Mouse (Mus musculus): Measurements from ENCODE around the gene Bcl2l15. TPM values are rescaled to one million over a fixed set of nuclear protein-coding genes. Genes with fewer than 3 reads are reported as not detected.
"Not testable (repeated sequence)": the region's sequence is repeated elsewhere in the genome, so short reads cannot be mapped to it uniquely, and the experiment has no call there.

The Bcl2l15 gene
- not detected for total RNA-seq (2022)

DNA sequence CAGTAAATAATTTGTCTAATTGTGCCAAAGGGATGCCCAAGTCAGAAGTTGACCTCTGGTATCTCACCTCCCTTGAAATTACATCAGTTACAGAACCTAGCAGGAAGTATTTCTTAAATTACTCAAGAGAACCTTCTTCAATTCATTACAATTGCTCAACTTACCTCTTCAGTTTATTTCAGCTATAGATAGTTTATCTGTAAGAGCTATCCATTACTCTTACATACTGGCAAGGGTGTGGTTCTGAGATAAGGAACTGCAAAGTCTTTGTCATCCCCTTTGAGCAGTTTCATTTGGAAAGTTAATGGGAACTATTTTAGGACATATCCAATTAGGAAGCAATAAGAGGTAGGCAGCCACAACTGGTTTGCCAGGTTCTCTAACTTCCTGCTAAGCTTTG is at the start of gene Bcl2l15:
TSS of gene Bcl2l15 (plus strand) at position 176 of the 400 bp plus-strand sequence.
- no peak for DNase-seq (ENCODE audit: low spot score in 2 of 2)

DNA sequence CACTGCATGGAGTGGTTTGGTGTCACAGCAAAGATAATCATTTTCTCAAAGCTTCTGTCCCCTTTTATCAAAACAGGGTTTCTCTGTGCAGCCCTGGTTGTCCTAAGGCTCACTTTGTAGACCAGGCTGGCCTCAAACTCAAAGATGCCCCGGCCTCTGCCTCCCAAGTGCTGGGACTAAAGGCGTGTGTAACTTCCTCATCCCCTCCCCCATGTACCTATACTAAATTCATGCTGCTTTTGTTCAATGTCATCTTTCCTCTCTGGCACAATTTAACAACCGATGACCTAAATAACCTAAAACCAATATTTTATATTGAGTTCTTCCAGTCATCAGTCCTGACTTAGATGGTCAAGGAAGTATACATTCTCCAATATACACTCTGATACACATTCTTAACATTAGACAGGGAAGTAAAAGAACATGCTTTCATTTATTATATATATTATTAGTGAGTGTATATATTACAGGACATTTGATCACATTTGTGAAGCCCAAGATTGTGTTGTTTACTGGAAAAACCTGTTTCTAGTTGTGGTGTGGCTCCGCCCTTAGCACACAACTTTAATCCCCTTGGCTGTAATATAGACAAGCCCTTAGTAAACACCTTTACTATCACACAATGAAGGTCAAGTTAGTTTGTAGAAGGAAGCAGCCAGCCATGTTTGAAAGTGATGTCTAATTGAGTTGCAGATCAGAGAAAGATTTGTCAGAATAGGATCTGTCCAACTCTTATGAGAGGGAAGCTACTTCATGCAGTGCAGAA is 49.4 kb upstream of the Bcl2l15 start:
- DNase-seq (ENCODE audit: low spot score in 2 of 2): no peak

DNA sequence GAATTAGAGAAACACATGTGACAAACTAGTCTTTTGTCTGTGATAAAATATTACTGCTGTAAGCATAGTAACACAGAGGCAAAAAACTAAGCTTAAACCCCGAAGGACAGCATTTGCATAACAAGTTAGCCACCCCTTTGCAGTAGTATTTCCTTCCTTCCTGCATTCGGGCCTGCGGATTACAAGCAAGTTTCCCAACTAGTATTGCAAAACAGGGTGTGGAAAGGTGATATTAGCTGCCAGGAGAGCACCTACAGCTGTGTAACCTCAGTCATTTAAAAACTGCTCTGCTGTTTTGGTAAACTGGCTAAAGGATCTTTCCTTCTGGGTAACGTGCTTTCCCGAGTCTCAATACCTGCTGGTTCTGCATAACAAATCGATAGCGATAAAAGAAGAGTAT is 45.2 kb upstream of the Bcl2l15 start:
- no peak for DNase-seq (ENCODE audit: low spot score in 2 of 2)

DNA sequence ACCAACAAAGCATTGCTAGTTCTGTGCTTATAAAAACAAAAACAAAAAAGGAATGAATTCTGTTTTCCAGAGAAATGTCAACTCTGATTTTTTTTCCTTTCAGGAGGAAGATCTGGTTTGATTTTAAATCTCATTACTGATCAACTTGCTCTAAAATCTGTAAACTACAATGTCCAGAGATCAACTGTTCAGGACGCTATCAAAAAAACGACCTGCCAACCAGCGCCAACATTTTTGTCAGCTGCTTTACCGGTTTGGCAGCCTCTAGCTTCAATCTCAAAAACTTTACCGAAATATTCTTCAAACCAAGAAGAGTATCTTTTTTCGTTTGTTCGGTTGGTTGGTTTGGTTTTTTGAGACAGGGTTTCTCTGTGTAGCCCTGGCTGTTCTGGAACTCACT is 43.3 kb upstream of the Bcl2l15 start:
- DNase-seq (ENCODE audit: low spot score in 2 of 2): no peak

DNA sequence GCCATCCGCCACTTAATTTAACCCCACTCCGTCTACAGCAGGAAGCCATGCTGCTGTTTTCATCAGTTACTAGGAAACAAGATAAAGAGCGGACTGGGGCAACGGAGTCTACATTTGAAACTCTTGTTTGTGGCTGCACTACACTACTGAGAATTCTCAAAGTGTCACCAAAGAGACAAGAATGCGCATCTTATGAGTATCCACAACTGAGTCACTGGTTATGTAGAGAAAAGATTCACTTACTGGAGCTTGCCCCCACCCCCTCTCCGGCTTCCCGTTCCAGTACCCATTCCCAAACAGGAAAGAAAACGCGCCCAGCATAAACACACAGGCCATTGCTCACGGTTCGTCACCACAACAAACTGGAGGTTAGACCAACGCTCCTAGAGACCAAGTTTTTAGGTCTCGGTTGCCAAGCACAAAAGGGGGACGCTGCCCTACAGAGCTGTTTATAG is 42.5 kb upstream of the Bcl2l15 start:
- no peak for DNase-seq (ENCODE audit: low spot score in 2 of 2)

DNA sequence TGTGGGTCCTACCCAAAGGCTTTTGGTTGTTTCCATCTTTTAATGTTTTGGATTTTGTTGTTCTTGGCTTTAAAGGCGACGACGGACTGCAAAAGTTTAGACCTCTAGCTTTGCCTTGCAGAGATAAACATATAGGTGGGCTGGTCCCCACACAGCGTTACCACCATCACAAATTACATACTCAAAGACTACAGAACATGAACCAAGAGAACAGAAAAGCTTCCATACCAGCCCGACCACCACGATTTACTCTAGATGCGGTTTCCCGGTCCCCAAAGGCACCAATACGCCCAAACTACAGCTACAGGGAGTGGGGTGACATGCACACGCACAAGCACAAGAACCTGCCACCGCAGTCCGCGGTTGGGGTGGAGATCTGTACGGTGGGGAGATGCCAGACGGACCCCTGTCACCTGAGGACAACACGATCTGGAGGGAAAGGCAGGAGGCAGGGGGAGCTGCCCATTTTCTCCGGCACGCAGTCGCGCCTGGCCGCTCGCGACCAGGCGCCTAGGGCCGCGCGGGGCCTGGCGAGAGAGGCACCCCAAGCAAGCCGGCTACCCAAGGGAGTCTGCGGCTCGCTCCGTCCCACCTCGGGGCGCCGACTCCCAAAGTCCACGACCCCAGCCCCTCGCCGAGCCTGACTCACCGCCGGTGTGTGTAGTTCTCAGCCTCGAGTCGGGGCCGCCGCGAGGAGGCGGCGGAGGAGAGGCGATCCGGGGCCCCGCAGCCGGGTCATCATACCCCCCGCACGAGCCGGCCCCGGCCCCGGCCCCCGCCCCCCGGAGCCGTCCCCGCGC is 41.9 kb upstream of the Bcl2l15 start:
- peak in 1 of 2 experiments; percentile 22 for DNase-seq (ENCODE audit: low spot score in 2 of 2)

DNA sequence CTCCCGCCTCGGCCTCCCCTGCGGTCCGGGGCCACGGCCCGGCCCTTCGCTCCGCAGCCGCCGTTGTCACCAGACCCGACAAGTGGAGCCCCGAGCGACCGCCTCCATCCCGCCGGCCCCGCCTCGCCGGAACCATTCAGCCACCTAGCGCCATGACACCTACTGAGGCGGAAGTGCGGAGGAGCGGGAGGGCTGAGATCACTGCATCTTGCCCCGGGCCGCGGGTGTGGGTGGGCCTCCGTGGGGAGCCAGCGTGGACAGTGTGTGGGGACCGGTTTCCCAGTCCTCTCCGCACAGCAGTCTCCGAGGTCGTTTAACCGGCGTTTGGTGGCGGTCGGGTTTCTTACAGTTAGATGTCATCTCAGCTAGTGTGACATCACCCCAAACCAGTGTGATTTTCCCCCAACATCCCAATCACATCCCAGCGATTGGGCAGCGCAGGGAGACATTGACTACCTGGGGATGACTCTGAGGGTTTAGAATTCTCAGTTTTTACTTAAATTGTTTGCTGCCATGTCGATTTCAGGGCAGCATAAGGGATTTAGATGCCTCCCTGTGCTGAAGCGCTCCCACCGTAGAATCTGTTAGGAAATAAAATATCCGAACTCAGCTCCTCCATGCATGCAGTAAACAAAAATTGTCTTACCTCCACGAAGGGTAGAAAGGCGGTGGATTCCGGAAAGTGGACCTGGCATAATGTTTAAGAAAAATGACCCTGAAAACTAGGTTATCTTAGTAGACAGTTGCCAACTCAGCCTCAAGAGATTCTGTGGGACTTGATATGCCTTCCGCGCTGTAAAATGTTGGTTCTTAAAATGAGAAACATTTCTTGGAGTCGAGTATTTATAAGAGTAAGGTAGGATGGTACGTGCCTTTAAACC is 40.9 kb upstream of the Bcl2l15 start, which contains the start of gene Hipk1:
TSS of gene Hipk1 (minus strand) at position 334 of the 881 bp plus-strand sequence.
- peak; percentile 87 to 89 for DNase-seq (ENCODE audit: low spot score in 2 of 2)

DNA sequence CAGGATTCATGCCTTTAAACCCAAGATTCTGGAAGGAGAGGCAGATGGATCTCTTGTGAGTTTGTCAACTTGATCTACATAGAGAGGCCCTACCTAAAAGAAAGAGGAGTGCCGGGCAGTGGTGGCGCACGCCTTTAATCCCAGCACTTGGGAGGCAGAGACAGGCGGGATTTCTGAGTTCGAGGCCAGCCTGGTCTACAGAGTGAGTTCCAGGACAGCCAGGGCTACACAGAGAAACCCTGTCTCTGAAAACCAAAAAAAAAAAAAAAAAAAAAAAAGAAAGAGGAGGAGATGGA is 40.3 kb upstream of the Bcl2l15 start:
- DNase-seq (ENCODE audit: low spot score in 2 of 2): not testable (repeated sequence)

DNA sequence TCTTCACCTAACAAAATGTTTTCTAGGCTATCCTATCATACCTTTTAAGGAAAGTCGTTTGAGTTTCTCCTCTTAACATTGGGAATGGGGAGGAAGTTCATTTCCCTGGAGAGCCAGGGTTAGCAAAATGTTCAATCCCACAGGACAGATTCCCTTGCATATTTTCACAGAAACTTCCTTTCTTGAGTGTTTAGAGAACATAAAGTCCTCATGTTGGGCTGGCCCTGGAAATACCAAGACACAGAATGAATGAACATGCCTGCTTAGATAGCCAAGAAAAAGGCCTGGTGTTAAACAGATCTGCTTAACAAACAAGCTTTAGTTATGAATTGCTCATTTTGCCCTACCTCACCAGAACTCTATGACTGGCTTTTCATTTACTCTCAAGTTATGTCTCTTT is 39.8 kb upstream of the Bcl2l15 start:
- DNase-seq (ENCODE audit: low spot score in 2 of 2): no peak

DNA sequence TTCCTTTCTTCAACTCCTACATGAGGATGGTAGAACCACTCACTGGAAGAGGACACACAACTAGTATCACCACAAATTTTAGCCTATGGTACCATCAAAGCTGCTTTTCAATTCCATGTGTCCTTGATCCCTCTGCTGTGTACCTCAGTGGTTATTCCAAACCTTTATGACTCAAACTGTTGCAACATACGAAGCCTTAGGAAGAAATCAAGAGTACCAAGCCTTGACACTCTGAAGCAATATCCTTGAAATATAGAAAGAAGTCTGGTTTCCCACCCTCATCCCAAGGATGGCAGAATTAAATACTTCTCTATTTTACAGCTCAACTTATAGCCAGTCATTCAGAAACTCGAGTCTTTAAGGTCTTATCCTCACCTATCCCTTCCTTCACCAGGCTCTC is 36.0 kb upstream of the Bcl2l15 start:
- DNase-seq (ENCODE audit: low spot score in 2 of 2): no peak

DNA sequence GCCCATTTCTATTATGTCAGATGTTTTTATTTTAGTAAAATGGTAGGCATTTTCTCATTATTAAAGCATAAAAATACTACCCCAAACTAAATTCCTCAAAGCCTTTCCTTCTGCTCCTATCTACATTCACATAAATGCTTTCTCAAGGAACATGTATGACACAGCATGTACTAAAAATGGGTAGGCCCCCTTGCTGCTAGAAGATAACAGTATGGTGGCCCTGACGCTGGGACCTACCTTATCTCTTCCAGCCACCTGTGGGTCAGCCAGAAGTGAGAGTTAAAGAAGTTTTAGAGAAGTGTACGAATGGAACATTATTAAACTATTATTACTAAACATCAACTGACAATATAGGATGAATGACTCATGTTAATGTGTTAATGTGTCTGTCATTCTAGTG is 32.9 kb upstream of the Bcl2l15 start:
- DNase-seq (ENCODE audit: low spot score in 2 of 2): no peak

DNA sequence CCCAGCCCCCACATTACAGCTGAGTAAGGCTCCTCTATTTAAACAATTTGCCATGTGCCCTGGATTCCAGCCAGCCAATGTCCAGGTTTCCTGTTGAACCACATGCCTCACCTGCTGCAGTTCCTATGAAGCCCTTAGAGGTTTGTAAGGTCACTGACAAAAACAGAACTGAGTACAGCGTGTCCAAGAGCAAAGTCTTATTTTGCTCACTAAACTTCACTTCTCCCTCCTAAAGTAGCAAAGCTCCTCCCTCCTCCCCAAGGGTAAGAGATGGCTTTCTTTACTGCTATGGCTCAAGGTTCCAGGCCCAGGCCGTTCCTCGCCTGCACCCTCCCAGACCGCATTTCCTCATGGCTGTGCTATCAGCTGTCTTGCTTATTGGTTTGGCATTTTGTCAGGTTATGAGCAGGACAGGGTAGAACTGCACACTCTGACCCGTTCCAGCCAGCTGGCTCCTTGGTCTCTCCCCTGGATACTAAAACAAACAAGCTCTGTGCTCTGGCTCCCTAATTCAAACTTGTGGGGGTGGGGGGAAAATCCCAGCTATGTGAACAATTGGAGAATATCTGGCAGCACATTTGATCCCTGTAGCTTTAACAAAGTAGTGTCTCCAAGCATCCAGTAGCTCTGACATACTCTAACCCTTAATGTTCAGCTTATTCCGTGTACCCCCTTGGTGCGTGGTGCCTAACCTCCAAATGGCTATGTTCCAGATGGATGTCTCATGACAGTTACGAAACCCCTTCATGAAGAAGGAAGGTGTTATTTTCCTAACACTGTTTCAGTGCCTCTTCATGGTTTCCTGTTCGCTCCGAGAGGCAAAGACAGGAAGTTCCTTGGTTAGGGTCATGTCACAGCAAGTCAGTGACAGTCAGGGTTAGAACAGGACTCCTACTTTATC is 30.5 kb upstream of the Bcl2l15 start:
- peak; percentile 69 to 75 for DNase-seq (ENCODE audit: low spot score in 2 of 2)

DNA sequence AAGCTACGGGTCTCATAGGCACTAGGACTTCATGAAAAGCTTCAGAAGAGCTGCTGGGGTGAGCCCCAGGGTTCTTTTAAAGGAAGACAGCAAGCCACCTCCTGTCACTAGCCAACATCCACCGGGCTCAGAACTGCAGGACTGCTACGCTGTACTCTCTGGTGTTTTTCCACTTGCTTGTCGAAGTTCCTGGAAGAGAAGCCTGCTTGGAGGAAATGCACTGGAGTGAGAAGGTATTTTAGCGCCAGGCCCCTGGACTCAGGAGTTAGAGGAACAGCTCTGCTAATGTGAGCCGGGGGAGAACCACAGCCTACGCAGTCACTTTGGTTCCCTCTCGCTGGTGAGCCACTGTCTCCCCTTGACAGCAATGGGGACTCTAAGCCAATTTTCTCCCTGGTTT is 29.5 kb upstream of the Bcl2l15 start:
- DNase-seq (ENCODE audit: low spot score in 2 of 2): no peak

DNA sequence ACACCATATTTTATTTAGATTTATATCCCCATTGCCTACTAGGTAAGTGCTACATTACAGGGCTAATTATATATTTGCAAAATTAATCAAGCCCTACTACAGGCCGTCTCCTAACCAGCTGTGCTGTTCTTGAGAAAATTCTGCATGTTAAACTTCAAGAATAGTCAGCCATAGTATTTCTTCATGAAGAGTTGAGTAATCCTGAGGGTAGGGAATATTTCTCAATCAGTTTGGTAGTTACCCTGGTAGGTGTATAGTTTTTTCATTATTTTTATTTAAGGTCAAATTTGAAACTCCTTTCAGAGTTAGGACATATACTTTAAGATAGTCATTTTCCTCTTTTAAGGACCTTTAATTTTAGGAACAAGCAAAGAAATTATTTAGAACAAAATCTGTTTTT is 26.7 kb upstream of the Bcl2l15 start:
- DNase-seq (ENCODE audit: low spot score in 2 of 2): no peak

DNA sequence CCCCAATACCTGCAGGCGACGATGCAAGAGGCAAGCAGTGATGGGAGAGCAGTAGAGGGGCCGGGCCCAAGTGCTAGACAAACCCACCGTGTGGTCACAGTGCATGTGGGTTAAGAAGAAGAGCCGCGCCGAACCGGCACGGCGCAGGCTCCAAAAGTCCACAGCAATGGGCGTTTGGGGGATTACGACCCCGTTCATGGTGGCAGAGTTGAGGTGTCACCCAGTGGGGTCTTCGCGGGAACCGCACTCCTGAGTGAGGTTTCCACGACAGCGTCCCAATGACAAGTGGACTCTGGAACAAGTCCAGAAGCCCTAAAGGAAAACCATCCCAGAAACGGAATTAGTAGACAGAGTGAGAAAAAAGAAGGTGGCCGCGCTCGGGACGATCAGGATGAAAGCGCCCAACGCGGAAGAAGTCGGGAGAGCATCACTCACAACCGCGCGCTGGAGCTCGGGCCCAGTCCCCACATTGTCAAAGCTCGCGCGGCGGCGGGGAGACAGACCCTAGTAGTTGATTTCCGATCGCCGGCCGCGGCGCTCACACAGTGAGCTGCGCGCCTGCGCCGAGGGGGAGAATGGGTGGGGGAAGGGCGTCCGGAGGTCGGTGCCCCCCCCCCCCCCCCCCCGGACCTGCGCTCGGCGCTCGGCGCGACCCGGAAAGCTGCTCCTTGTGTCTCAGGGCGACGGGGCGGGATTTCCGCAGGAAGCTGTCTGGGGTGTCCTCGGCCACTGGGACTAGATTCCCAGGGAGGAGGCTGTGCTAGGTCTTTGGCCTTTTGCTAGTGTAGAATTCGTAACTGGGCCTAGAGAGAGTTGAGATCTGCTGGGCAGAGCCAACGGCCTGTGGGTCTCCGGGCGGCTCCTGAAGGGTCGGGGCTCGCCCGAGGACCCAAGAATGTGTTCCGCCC is 23.3 kb upstream of the Bcl2l15 start, which contains the start of the genes Dclre1b, Ap4b1 and Gm43064:
TSS of gene Dclre1b (minus strand) at position 554 of the 908 bp plus-strand sequence.
TSS of gene Ap4b1 (plus strand) at position 630 of the 908 bp plus-strand sequence.
TSS of gene Gm43064 (plus strand) at position 683 of the 908 bp plus-strand sequence.
- peak; percentile 76 to 86 for DNase-seq (ENCODE audit: low spot score in 2 of 2)

DNA sequence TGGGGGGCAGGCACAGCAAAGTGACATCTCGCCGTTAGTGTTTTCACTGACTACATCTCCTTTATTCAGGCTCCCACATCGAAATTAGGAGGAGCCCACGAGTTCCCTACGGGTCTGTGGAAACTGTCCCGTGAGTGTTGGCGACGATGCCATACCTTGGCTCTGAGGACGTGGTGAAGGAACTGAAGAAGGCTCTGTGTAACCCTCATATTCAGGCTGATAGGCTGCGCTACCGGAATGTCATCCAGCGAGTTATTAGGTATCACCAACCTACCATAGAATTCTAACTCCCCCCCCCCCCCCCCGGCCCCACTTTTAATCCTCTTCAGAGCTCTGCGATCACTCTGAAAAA is 22.6 kb upstream of the Bcl2l15 start:
- DNase-seq (ENCODE audit: low spot score in 2 of 2): no peak

DNA sequence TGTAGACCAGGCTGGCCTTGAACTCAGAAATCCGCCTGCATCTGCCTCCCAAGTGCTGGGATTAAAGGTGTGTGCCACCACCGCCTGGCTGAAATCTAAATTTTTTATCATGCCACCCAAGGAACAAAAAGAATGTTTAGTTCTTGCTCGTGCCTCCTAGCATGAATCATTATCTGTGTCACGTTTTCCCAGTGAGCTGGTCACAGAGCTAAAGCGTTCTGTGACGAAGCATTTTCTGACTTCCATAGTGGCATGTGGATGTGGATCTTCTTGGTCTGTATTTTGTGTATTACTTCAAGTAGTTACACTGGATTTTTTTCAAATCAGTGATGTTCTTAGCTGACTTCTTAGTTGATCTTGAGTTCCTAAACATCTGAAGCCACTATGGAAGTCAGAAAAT is 21.4 kb upstream of the Bcl2l15 start:
- DNase-seq (ENCODE audit: low spot score in 2 of 2): no peak

DNA sequence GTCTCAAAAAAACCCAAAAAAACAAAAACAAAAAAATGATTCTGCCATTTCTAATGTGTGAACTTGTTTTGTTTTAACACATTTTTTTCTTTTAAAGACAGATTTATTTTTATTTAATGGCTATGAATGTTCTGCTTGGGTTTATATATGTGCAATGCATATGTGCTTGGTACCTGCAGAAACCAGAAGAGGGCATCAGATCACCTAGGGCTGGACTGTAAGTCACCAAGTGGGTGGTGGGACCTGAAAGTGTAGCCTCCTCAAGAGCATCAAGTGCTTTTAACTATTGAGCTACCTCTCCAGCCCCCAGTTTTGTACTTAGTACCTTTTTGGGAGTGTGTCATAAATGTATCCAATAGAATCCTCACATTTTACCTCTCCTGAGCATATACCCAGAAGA is 4.9 kb upstream of the Bcl2l15 start:
- no peak for DNase-seq (ENCODE audit: low spot score in 2 of 2)

DNA sequence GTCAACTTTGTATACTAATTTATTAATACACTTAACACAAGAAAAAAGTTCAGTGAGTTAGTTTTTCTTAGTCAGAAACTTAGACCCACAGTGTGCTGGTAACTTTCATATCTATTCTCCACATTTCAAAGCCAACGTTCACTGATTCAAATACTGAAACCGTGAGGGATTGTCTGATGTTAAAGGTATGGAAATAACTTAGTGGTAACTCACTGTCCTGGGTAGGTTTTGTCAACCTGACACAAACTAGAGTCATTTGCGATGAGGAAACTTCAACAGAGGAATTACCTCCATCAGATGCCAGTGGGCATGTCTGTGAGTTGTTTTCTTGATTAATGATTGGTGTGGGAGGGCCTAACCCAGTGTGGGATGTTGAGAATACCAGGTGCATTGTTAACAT is 3.4 kb upstream of the Bcl2l15 start:
- DNase-seq (ENCODE audit: low spot score in 2 of 2): no peak
